In genomic region chr7:45869107-45869670, GRCm38 (mm10) we compare ENCODE assay signal across 9 mouse cellular contexts. TPM values are rescaled to one million over a fixed set of nuclear protein-coding genes. Genes with fewer than 3 reads are reported as not detected.
DNase-seq lines count a peak whose midpoint lies in the region; ATAC-seq and TF ChIP-seq lines count a peak whose summit lies in the region.
"Had no signal": no experiment of that assay in that cellular context is flagged by ENCODE, and none has a peak within 500 bp of the region (broad histone marks: within the 10 kb centered on the region; RNA-seq: fewer than 3 reads in every experiment).

No protein-coding gene starts in this region.

- peak overlapping the region; percentile 26 for H3K4me3 ChIP-seq in heart, embryonic 12.5 days
- peak overlapping the region; percentile 48 for H3K4me3 ChIP-seq in cortical plate, adult 2 months (ENCODE audit: insufficient read depth, low read length)
- H3K4me3 ChIP-seq in heart, postnatal 0 days (ENCODE audit: low read depth, low read length): peak overlapping the region; percentile 22; the same call in 1 of the 2 replicates
- peak overlapping the region; percentile 45 for H3K4me3 ChIP-seq in midbrain, embryonic 13.5 days (replicated peaks)

- H3K9ac ChIP-seq in heart, embryonic 12.5 days: peak overlapping the region; percentile 60
- H3K9ac ChIP-seq in heart, postnatal 0 days (replicated peaks; ENCODE audit: low read depth, low read length): no peak overlapping the region; the same call in 1 of the 2 replicates
- peak overlapping the region; percentile 74 for H3K9ac ChIP-seq in midbrain, embryonic 13.5 days (replicated peaks)

- H3K4me2 ChIP-seq in heart, embryonic 12.5 days: peak overlapping the region; percentile 66
- peak overlapping the region; percentile 48 for H3K4me2 ChIP-seq in heart, postnatal 0 days (ENCODE audit: low read depth, low read length)
- H3K4me2 ChIP-seq in midbrain, embryonic 13.5 days (replicated peaks): peak overlapping the region; percentile 76

- no peak for TF ChIP-seq CTCF in cortical plate, adult 2 months (IDR thresholded peaks at IDR 0.05; ENCODE audit: extremely low read depth, insufficient read depth, low read length)
- TF ChIP-seq CTCF in heart, postnatal 0 days (IDR thresholded peaks at IDR 0.05; ENCODE audit: low read depth): no peak

- no peak overlapping the region for H3K27ac ChIP-seq in heart, embryonic 12.5 days (ENCODE audit: poor library complexity, severe bottlenecking)
- H3K27ac ChIP-seq in cortical plate, adult 2 months (ENCODE audit: insufficient read depth, low read length): no peak overlapping the region
- no peak overlapping the region for H3K27ac ChIP-seq in heart, postnatal 0 days (ENCODE audit: low read depth)
- no peak overlapping the region for H3K27ac ChIP-seq in midbrain, embryonic 13.5 days

- H3K4me1 ChIP-seq in heart, embryonic 12.5 days (replicated peaks): peaks cover 52% of the 10 kb centered on the region
- H3K4me1 ChIP-seq in cortical plate, adult 2 months (ENCODE audit: control insufficient read depth, insufficient read depth, low read length): 0 out of 2 replicates have a peak, but pooled peaks cover 2% of the 10 kb centered on the region
- H3K4me1 ChIP-seq in heart, postnatal 0 days (ENCODE audit: control insufficient read depth, insufficient read depth): peaks cover 21% of the 10 kb centered on the region
- H3K4me1 ChIP-seq in midbrain, embryonic 13.5 days (replicated peaks): peaks cover 59% of the 10 kb centered on the region

- TF ChIP-seq EP300 in heart, postnatal 0 days (IDR thresholded peaks at IDR 0.05; ENCODE audit: low read depth): no peak

- H3K9me3 ChIP-seq in heart, embryonic 12.5 days (replicated peaks): no peaks in the 10 kb centered on the region
- no peaks in the 10 kb centered on the region for H3K9me3 ChIP-seq in heart, postnatal 0 days (replicated peaks; ENCODE audit: control insufficient read depth, low read length)
- H3K9me3 ChIP-seq in midbrain, embryonic 13.5 days: no peaks in the 10 kb centered on the region

- TF ChIP-seq POLR2A in cortical plate, adult 2 months (IDR thresholded peaks at IDR 0.05; ENCODE audit: extremely low read depth, insufficient read depth, low read length): no peak

- 0 out of 2 replicates have a peak, but pooled peaks cover 2% of the 10 kb centered on the region for H3K36me3 ChIP-seq in heart, embryonic 12.5 days
- no peaks in the 10 kb centered on the region; the same call in 1 of the 2 replicates for H3K36me3 ChIP-seq in heart, postnatal 0 days (replicated peaks; ENCODE audit: control insufficient read depth, insufficient read depth, low read length)
- 0 out of 2 replicates have a peak, but pooled peaks cover 2% of the 10 kb centered on the region for H3K36me3 ChIP-seq in midbrain, embryonic 13.5 days

- H3K27me3 ChIP-seq in heart, embryonic 12.5 days (replicated peaks): peaks cover 53% of the 10 kb centered on the region
- peaks cover 39% of the 10 kb centered on the region for H3K27me3 ChIP-seq in heart, postnatal 0 days (ENCODE audit: control insufficient read depth, insufficient read depth, low read length)
- peaks cover 49% of the 10 kb centered on the region for H3K27me3 ChIP-seq in midbrain, embryonic 13.5 days

- 17% methylated on average over 8 of the region's 8 CpGs for WGBS in heart, embryonic 12.5 days
- WGBS in heart, postnatal 0 days: 10% methylated on average over 8 of the region's 8 CpGs
- WGBS in midbrain, embryonic 13.5 days: 13% methylated on average over 8 of the region's 8 CpGs

- DNase-seq in heart, adult 11 months: no peak
- peak; percentile 50 for DNase-seq in heart, postnatal 0 days (ENCODE audit: low spot score)
- DNase-seq in gastrocnemius, postnatal 4 days (ENCODE audit: low spot score in 2 of 2): no peak
- no peak for DNase-seq in spleen, adult 18-20 months
- DNase-seq: gastrocnemius, postnatal 25 days had no signal

- no peak for ATAC-seq in heart, embryonic 12.5 days (ENCODE audit: insufficient number of reproducible peaks, low FRiP score)
- no peak for ATAC-seq in heart, postnatal 0 days (ENCODE audit: insufficient read depth, low read depth)
- no peak for ATAC-seq in midbrain, embryonic 13.5 days
- ATAC-seq in monocyte, adult 5-6 weeks (replicated peaks; ENCODE audit: insufficient number of reproducible peaks, low FRiP score, low TSS enrichment, poor library complexity, severe bottlenecking): no peak

RNA-seq across cellular contexts. Expression of gene Kdelr1, which starts 3.4 kb away (rescaled TPM):
- polyA plus RNA-seq in heart, embryonic 12.5 days (2016; fragmentation: Nextera tagmentation; extraction: Ambion mirVana): 53.4 and 55.5 TPM in 2 replicates
- polyA plus RNA-seq in cortical plate, adult 2 months (2012; rRNA removed): 106 and 107 TPM in 2 replicates
- total RNA-seq in heart, postnatal 0 days (2014; rRNA removed; ENCODE audit: low replicate concordance): 279 and 304 TPM in 2 replicates
- polyA plus RNA-seq in heart, postnatal 0 days (2015; fragmentation: Nextera tagmentation; extraction: Ambion mirVana): 58.5 and 62.4 TPM in 2 replicates
- polyA plus RNA-seq in midbrain, embryonic 13.5 days (2015; fragmentation: Nextera tagmentation; extraction: Ambion mirVana): 36.1 and 44.8 TPM in 2 replicates
- 100 to 1,000 TPM; 101 to 104 TPM for total RNA-seq in gastrocnemius, postnatal 4 days (2021)
- total RNA-seq in monocyte, adult 5-6 weeks (2017): 28.7 to 45.8 TPM (median 45.2 TPM) in 3 replicates

RNA-seq across cellular contexts. Expression of gene Grin2d, which starts 9.0 kb away (rescaled TPM):
- polyA plus RNA-seq in heart, embryonic 12.5 days (2016; fragmentation: Nextera tagmentation; extraction: Ambion mirVana): 0.37 and 0.42 TPM in 2 replicates
- 9.0 and 10.0 TPM in 2 replicates for polyA plus RNA-seq in cortical plate, adult 2 months (2012; rRNA removed)
- 1.0 and 3.1 TPM in 2 replicates for total RNA-seq in heart, postnatal 0 days (2014; rRNA removed; ENCODE audit: low replicate concordance)
- 0.12 and 0.16 TPM in 2 replicates for polyA plus RNA-seq in heart, postnatal 0 days (2015; fragmentation: Nextera tagmentation; extraction: Ambion mirVana)
- 1.2 and 1.3 TPM in 2 replicates for polyA plus RNA-seq in midbrain, embryonic 13.5 days (2015; fragmentation: Nextera tagmentation; extraction: Ambion mirVana)
- total RNA-seq in gastrocnemius, postnatal 4 days (2021): 1 to 10 TPM; 1.2 to 1.5 TPM
- 0.10 TPM in 1 of 3 replicates, not detected in the others for total RNA-seq in monocyte, adult 5-6 weeks (2017)

RNA-seq across cellular contexts. Expression of gene Syngr4, which starts 27.3 kb away (rescaled TPM):
- 0.89 and 1.2 TPM in 2 replicates for polyA plus RNA-seq in heart, embryonic 12.5 days (2016; fragmentation: Nextera tagmentation; extraction: Ambion mirVana)
- 0.31 TPM in 1 of 2 replicates, not detected in the other for polyA plus RNA-seq in cortical plate, adult 2 months (2012; rRNA removed)
- 0.27 TPM in 1 of 2 replicates, not detected in the other for total RNA-seq in heart, postnatal 0 days (2014; rRNA removed; ENCODE audit: low replicate concordance)
- 0.58 and 0.71 TPM in 2 replicates for polyA plus RNA-seq in heart, postnatal 0 days (2015; fragmentation: Nextera tagmentation; extraction: Ambion mirVana)
- 0.28 and 0.66 TPM in 2 replicates for polyA plus RNA-seq in midbrain, embryonic 13.5 days (2015; fragmentation: Nextera tagmentation; extraction: Ambion mirVana)
- total RNA-seq in gastrocnemius, postnatal 4 days (2021): under 1 TPM; 0.39 to 0.75 TPM
- not detected in 3 replicates for total RNA-seq in monocyte, adult 5-6 weeks (2017)
- total RNA-seq: gastrocnemius, postnatal 25 days had no signal

RNA-seq across cellular contexts. Expression of gene Tmem143, which starts 27.6 kb away (rescaled TPM):
- polyA plus RNA-seq in heart, embryonic 12.5 days (2016; fragmentation: Nextera tagmentation; extraction: Ambion mirVana): 5.8 and 7.2 TPM in 2 replicates
- polyA plus RNA-seq in cortical plate, adult 2 months (2012; rRNA removed): 32.5 and 35.0 TPM in 2 replicates
- 94.0 and 124 TPM in 2 replicates for total RNA-seq in heart, postnatal 0 days (2014; rRNA removed; ENCODE audit: low replicate concordance)
- polyA plus RNA-seq in heart, postnatal 0 days (2015; fragmentation: Nextera tagmentation; extraction: Ambion mirVana): 11.7 and 12.0 TPM in 2 replicates
- polyA plus RNA-seq in midbrain, embryonic 13.5 days (2015; fragmentation: Nextera tagmentation; extraction: Ambion mirVana): 5.9 and 6.7 TPM in 2 replicates
- total RNA-seq in gastrocnemius, postnatal 4 days (2021): 10 to 100 TPM; 31.4 to 33.7 TPM
- 4.4 to 5.6 TPM (median 4.4 TPM) in 3 replicates for total RNA-seq in monocyte, adult 5-6 weeks (2017)

RNA-seq across cellular contexts. Expression of gene Grwd1, which starts 38.4 kb away (rescaled TPM):
- 43.9 and 46.6 TPM in 2 replicates for polyA plus RNA-seq in heart, embryonic 12.5 days (2016; fragmentation: Nextera tagmentation; extraction: Ambion mirVana)
- polyA plus RNA-seq in cortical plate, adult 2 months (2012; rRNA removed): 15.7 and 17.5 TPM in 2 replicates
- 26.7 and 28.8 TPM in 2 replicates for total RNA-seq in heart, postnatal 0 days (2014; rRNA removed; ENCODE audit: low replicate concordance)
- polyA plus RNA-seq in heart, postnatal 0 days (2015; fragmentation: Nextera tagmentation; extraction: Ambion mirVana): 19.3 and 22.7 TPM in 2 replicates
- polyA plus RNA-seq in midbrain, embryonic 13.5 days (2015; fragmentation: Nextera tagmentation; extraction: Ambion mirVana): 39.9 and 41.7 TPM in 2 replicates
- 10 to 100 TPM; 17.4 to 18.0 TPM for total RNA-seq in gastrocnemius, postnatal 4 days (2021)
- total RNA-seq in monocyte, adult 5-6 weeks (2017): 5.8 to 8.7 TPM (median 6.7 TPM) in 3 replicates
